Mouse (Mus musculus): ENCODE results near the gene Enox1.

DNA sequence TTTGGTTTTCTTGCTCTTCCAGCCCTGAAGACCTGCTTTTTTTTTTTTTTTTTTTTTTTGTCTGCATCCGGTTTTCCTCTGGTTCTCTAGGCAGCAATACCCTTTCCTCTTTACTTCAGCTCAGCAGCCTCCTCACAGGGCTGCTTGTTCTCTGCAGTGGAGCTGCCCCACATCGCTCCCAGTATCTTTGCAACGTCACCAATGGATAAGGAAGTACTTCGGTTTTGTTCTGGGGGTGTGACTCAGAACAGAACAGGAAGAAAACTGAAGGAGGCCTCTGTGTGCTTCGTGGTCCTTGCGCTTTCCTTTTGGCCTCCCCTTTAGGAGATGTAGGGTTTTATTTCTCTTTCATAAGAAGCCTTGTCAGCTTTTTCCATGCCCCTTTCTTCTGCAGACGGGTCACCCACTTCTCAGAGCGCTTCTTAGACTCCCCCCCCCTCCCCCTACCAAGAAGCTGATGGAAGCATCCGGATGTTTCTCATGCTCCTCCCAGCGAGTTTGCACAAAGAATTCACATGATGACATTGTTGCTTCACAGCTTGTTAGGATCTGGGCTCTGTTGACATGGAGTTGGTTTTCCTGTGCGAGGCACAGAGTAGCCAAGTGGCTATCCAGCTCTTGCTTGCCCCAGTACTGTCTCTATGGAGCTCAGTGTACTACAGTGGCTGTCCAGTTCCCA lies 187.2 kb downstream of the Enox1 start:
- no peak for TF ChIP-seq CTCF (IDR thresholded peaks at IDR 0.05; ENCODE audit: extremely low read depth, insufficient read depth, insufficient read length, insufficient replicate concordance)
- no peak for TF ChIP-seq POLR2A (IDR thresholded peaks at IDR 0.05; ENCODE audit: low read depth, low read length)

Measured in spleen, adult 2 months (tissue).